Mouse (Mus musculus) cortical plate, adult 2 months (tissue): ENCODE measurements around the gene Sycp1.

Experiments
- CTCF ChIP-seq: fragments of 200-500 bp; IDR thresholded peaks from 2 replicates; pipeline ENCODE4 v1.5.1; 2011; ENCODE audit warnings: mild to moderate bottlenecking, control low read depth, low read length; ENCODE audit not compliant: insufficient read depth; ENCODE audit errors: extremely low read depth
- POLR2A ChIP-seq: fragments of 200-500 bp; IDR thresholded peaks from 2 replicates; pipeline ENCODE4 v1.6.1; 2011; ENCODE audit warnings: mild to moderate bottlenecking, low read length, control low read depth; ENCODE audit not compliant: insufficient read depth; ENCODE audit errors: extremely low read depth

DNA sequence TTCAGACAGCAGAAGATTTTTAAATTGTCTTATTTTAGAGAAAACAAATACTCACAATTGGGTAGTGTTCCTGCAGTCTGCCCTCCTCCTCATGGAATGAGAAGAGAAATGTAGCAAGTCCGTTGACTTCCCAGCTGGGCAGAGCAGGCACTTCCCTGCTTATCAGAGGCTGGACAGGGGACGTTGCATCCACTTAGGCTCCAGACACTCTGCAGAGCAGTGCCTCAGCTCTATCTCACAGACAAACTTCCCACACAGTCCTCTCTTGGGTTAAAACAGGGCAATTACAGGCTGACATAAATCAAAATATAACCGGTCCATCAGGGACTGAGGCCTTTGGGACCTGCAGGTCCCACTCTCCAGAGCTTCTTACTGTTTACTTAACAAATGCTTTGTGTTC is 28.1 kb upstream of the Sycp1 start, which contains the start of gene Nr1h5:
- TF ChIP-seq CTCF (no peak), POLR2A (no peak)
